Mouse (Mus musculus) embryonic facial prominence, embryonic 10.5 days (tissue): Measurements from ENCODE around the gene Hhipl1. TPM values are rescaled to one million over a fixed set of nuclear protein-coding genes. Genes with fewer than 3 reads are reported as not detected.

Experiments
- DNase-seq: peaks from one replicate; pipeline ENCODE4 v3.0.0-alpha.2; 2017; ENCODE audit warnings: low spot score
- H3K27ac ChIP-seq: fragments of 300-500 bp; sonication (generic); replicated peaks from 2 replicates; pipeline ENCODE4 v1.5.1; 2016; ENCODE audit warnings: mild to moderate bottlenecking
- H3K27me3 ChIP-seq: fragments of 300-500 bp; sonication (generic); replicated peaks from 2 replicates; pipeline ENCODE4 v1.6.1; 2016; ENCODE audit warnings: low read depth, mild to moderate bottlenecking; ENCODE audit not compliant: poor library complexity, severe bottlenecking
- H3K36me3 ChIP-seq: fragments of 300-500 bp; sonication (generic); replicated peaks from 2 replicates; pipeline ENCODE4 v1.6.1; 2016; ENCODE audit warnings: mild to moderate bottlenecking, moderate library complexity
- H3K4me1 ChIP-seq: fragments of 300-500 bp; sonication (generic); 2 replicates; pipeline ENCODE4 v1.6.1; 2016
- H3K4me3 ChIP-seq: fragments of 300-500 bp; sonication (generic); 2 replicates; pipeline ENCODE4 v1.5.1; 2016; ENCODE audit warnings: mild to moderate bottlenecking, moderate library complexity
- H3K9me3 ChIP-seq: fragments of 300-500 bp; sonication (generic); 2 replicates; pipeline ENCODE4 v1.6.1; 2016; ENCODE audit warnings: mild to moderate bottlenecking
- WGBS: fragments of 180-500 bp; shearing (Covaris S2); methylation state at CpG from one replicate; pipeline ENCODE4 v1.1.7; 2016; 5-methylcytosine and 5-hydroxymethylcytosine counted together
- polyA plus RNA-seq: library from polyadenylated mRNA; unstranded; fragments of >200 nt; fragmentation: Nextera tagmentation; extraction: Ambion mirVana; gene quantifications from 2 replicates; pipeline ENCODE4 v1.2.1, GENCODE M21; 2016

The Hhipl1 gene
- polyA plus RNA-seq, 1 experiment from 2014 or later: 0.72 TPM

DNA sequence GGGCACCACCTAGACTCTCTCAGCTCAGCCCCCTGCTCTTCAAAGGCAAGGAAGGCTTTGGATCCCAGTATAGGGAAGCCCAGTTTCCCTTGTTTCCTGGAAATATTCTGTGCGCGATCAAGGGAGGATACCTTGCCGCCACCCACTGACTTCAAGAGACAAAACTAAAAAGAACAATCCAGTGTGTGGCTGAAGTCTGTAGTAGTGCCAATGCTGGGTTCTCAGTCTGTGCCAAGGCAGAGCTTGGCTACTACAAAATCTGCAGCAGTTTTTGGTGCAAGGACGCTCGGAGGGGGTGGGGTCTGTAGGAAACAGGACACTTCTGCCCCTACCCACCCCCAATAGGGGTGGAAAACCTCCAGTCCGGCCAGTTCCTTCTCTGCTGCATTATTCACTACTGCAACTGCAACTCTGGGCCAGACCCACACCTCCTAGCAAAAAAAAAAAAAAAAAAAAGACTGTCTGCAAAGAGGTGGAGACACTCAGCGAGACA, 33.9 kb upstream of the Hhipl1 start:
- no peak overlapping the region for H3K27ac ChIP-seq
- peaks cover 39% of the 10 kb centered on the region for H3K36me3 ChIP-seq
- H3K4me3 ChIP-seq: peak overlapping the region; percentile 87
- H3K27me3 ChIP-seq: no peaks in the 10 kb centered on the region
- DNase-seq: no peak
- no peaks in the 10 kb centered on the region for H3K9me3 ChIP-seq
- WGBS: 53% methylated on average over 7 of the region's 7 CpGs
- H3K4me1 ChIP-seq: peaks cover 88% of the 10 kb centered on the region

DNA sequence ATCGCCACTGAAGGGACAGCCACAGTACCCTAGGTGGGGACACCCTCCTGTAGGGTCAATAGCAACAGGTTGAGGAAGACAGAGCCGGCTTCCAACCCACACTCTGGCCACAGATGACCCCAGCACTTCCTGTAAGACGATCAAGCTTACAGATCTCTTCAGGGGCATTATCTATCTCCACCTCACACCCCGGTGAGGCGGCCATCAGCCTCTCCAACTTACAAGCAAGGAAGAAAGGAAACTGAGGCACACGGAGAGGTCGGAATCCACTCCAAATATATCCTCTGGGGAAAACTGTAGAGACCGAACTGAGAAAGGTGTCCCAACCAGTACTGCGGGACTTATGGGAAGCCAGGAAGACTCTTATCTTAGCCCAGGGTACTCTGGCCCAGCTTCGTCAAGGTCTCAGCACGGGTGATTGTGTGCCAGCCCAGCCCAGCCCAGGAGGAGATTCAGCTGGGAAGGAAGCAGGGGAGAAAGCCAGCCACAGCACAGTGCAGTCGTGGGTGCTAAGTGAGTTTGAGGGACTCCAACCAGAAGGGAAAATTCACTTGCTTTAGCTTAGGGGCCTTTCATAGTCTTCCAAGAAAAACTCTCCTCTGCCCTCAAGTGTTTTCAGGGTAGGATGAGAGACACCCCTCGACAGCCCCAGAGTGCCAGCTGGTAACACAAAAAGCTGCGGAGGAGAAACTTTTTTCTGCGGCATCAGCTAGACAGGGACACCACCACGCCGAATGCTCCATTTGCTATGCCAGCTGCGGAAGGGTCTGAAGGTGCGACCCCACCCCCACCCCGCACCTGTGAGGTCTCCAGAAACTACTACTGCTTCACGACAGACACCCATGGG, 32.4 kb upstream of the Hhipl1 start:
- peaks cover 10% of the 10 kb centered on the region for H3K27me3 ChIP-seq
- H3K9me3 ChIP-seq: no peaks in the 10 kb centered on the region
- H3K27ac ChIP-seq: peak overlapping the region; percentile 90
- H3K4me1 ChIP-seq: peaks cover 93% of the 10 kb centered on the region
- 5% methylated on average over 21 of the region's 21 CpGs for WGBS
- H3K36me3 ChIP-seq: peaks cover 29% of the 10 kb centered on the region
- peak overlapping the region; percentile 87 for H3K4me3 ChIP-seq
- no peak for DNase-seq

DNA sequence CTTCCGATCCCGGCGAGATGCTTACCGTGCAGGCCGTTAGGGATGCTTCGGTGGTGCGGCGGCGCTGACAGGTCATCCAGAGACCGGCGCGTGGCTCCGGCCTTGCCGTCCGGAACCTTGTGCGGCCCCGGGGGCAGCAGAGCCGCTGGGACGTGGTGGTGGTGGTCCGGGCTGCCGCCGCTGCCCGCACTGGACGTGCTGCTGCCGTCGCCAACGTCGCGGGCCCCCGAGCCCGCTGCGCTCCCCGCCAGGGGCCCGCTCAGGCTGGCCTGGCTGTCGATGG, 31.8 kb upstream of the Hhipl1 start:
- Histone ChIP-seq H3K27ac (peak overlapping the region; percentile 90), H3K27me3 (peaks cover 16% of the 10 kb centered on the region), H3K4me3 (peak overlapping the region; percentile 87), H3K36me3 (peaks cover 23% of the 10 kb centered on the region), H3K9me3 (no peaks in the 10 kb centered on the region), H3K4me1 (peaks cover 93% of the 10 kb centered on the region)
- DNase-seq: peak; percentile 47
- 1% methylated on average over 35 of the region's 35 CpGs for WGBS

DNA sequence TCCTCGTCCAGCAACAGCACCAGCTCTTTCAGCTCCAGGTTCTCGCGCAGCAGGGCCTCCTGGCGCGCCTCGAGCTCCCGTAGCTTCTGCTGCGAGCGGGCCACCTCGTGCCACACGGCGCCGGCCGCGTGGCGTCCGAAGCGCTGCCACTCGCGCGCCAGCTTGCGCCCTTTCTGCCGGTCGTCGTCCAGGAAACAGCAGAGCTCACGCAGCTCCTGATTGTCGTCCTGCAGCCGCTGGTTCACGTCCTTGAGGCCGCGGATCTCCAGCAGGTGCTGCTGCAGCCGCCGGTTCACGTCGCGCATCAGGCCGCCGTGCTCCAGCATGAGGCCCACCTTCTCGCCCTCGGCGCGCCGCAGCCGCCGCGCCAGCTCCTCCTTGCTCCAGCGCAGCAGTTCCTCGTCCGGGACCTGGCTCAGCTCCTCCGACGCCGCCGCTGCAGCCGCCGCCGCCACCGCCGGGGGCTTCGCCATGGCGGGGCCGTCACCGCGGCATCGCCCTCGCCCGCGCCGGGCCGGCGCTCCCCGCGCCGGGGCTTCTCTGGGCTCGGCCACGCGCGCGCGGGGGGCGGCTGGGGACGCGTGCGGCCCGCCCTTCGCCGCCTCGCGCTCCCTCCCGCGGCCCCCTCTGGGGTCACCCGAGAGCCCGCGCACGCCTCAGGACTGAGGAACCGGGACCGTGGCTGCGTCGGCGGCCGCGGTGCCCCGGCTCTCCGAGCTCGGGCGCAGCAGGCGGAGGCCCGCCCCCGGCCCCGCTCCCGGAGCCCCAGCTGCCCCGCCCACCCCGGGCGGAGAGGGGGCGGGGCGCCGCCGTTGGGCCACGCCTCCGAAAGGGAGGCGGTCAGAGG, 31.2 kb upstream of the Hhipl1 start, which contains the start of gene Ccdc85c:
Gene Ccdc85c (minus strand): TSS at position 765 of the 847 bp plus-strand sequence.
- DNase-seq: peak; percentile 73

DNA sequence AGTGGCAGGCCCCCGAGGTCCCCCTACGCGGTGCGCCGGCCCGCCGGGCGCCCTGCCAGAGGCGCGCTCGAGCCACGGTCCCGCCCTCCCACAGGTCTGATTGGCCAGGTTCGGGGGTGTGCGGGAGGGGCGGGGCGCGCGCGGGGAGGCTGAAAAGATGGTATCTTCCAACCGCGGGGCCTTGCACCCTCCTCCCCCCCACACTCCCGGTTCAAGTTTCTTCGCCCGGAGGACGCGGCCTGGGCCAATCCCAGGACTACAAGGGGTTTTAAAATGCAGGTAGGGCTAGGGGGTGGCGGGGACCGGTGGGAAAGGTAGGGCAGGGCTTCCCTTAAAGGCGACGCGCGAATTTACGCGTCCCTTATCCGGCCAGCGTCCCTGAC, 30.6 kb upstream of the Hhipl1 start:
- peaks cover 11% of the 10 kb centered on the region for H3K36me3 ChIP-seq
- peak overlapping the region; percentile 87 for H3K4me3 ChIP-seq
- peak overlapping the region; percentile 95 for H3K27ac ChIP-seq
- H3K4me1 ChIP-seq: peaks cover 84% of the 10 kb centered on the region
- DNase-seq: peak; percentile 100
- WGBS: under 1% methylated on average over 37 of the region's 37 CpGs
- peaks cover 17% of the 10 kb centered on the region for H3K27me3 ChIP-seq
- H3K9me3 ChIP-seq: no peaks in the 10 kb centered on the region

More for the DNA sequence above, 31.2 kb upstream of the Hhipl1 start, which contains the start of gene Ccdc85c:
- under 1% methylated on average over 120 of the region's 120 CpGs for WGBS
- Histone ChIP-seq H3K9me3 (no peaks in the 10 kb centered on the region), H3K27me3 (peaks cover 17% of the 10 kb centered on the region), H3K4me1 (peaks cover 89% of the 10 kb centered on the region), H3K36me3 (peaks cover 17% of the 10 kb centered on the region), H3K27ac (peak within 1 kb of the TSS; percentile 95), H3K4me3 (peak within 1 kb of the TSS; percentile 87)

DNA sequence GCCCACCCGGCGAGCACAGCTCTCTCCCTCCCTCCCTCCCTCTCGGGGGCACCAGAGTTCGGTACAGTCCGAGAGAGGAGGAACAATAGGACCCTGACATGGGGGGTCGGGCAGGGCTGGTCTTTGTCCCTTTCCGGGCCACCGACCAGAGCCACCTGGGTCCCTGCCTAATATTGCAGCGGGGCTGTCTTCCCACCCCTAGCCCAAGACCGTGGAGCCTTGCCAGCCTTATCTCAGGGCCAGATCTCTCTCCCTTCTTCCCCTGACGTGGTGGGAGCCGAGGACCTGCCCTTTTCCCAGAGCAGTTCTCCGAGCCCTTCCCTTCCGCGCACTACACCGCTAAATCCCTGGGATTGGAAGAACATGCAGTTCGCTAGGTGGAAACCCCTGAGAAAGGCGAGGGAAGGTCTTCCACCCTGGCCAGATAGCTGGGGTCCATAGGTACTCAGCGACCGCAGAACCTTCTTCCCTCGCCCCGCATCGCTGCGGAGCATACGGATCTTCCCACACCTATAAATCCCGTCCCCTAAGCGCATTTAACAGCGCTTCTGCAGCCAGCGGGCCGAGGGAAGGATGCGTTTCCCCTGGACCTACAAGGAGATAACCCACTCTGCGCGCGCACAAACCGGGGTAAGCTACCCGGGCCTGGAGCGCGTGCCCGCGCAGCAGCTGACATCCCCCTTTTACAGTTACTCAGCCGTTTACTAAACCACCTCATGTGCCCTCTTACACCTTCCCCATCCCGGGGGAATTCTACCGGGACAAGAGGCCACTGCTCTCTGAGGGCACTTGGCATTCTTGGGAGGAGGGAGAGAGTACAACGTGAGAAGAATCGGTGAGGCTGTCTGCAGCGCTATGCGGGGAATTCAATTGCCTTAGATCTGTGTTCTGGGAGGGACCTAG, 29.9 kb upstream of the Hhipl1 start:
- Histone ChIP-seq H3K27ac (peak overlapping the region; percentile 95), H3K9me3 (no peaks in the 10 kb centered on the region), H3K36me3 (peaks cover 9% of the 10 kb centered on the region), H3K4me3 (peak overlapping the region; percentile 87), H3K4me1 (peaks cover 84% of the 10 kb centered on the region), H3K27me3 (peaks cover 18% of the 10 kb centered on the region)
- DNase-seq: peak; percentile 72
- under 1% methylated on average over 47 of the region's 47 CpGs for WGBS

DNA sequence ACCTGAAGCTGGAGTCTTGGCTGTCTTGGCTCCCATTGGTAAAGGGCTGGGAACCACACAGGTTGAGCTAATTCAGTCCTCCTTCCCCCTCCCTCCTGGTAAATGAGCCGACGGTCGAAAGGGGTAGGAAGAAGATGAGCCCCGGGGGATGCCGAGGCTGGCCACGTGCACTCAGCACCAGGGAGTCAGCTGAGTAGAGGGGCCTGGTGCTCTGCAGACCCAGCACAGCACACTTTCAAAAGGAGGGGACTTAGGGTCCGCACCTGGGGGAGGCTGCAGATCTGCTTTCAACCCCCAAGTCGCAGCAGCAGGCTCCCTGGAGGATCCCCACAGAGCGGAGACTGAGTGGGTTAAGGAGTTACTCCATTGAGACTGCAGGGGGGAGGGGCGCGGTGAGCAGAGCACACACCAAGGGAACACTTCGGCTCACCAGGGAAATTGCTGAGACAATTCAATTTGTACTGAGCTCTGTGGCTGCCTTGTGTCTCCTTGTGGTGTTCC, 28.7 kb upstream of the Hhipl1 start:
- peak overlapping the region; percentile 87 for H3K4me3 ChIP-seq
- no peaks in the 10 kb centered on the region for H3K9me3 ChIP-seq
- peak overlapping the region; percentile 72 for H3K27ac ChIP-seq
- H3K4me1 ChIP-seq: peaks cover 72% of the 10 kb centered on the region
- H3K36me3 ChIP-seq: no peaks in the 10 kb centered on the region
- under 1% methylated on average over 12 of the region's 12 CpGs for WGBS
- H3K27me3 ChIP-seq: peaks cover 20% of the 10 kb centered on the region
- peak; percentile 65 for DNase-seq

DNA sequence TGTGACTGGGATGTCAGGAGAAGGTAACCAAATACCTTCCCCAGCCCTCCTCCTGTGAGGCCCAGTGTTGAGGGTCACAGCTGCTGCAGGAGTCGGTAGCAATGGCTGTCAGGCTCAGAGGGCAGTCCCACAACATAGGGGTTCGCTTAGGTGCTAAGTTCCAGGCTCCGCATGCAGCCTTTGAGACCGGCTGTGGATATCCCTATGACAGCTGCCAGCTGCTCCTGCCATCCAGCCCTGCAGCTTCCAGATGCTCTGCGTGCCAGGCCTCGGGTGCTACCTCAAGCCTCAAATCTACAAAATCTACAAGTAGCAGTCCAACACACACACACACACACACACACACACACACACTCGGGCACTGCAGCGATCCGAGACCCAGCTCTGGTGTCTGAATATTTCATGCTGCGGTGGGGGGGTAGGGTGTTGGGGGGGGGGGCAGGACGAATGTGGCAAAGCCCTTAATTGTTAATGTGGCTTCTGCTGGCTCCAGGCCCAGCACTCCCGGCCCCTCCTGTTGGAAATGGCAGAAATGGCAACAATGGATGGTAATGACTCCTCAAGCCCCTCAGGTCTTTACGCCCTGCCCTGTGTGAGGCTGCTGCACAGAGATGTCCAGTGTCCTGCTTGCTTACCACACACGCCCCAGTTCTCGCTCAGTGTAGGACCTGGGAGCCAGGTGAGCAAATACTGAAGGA, 27.7 kb upstream of the Hhipl1 start:
- H3K36me3 ChIP-seq: no peaks in the 10 kb centered on the region
- H3K27ac ChIP-seq: peak overlapping the region; percentile 72
- DNase-seq: peak; percentile 41
- peaks cover 62% of the 10 kb centered on the region for H3K4me1 ChIP-seq
- H3K4me3 ChIP-seq: peak overlapping the region; percentile 87; the same call in 1 of the 2 replicates
- H3K9me3 ChIP-seq: no peaks in the 10 kb centered on the region
- peaks cover 20% of the 10 kb centered on the region for H3K27me3 ChIP-seq
- WGBS: 41% methylated on average over 15 of the region's 15 CpGs

DNA sequence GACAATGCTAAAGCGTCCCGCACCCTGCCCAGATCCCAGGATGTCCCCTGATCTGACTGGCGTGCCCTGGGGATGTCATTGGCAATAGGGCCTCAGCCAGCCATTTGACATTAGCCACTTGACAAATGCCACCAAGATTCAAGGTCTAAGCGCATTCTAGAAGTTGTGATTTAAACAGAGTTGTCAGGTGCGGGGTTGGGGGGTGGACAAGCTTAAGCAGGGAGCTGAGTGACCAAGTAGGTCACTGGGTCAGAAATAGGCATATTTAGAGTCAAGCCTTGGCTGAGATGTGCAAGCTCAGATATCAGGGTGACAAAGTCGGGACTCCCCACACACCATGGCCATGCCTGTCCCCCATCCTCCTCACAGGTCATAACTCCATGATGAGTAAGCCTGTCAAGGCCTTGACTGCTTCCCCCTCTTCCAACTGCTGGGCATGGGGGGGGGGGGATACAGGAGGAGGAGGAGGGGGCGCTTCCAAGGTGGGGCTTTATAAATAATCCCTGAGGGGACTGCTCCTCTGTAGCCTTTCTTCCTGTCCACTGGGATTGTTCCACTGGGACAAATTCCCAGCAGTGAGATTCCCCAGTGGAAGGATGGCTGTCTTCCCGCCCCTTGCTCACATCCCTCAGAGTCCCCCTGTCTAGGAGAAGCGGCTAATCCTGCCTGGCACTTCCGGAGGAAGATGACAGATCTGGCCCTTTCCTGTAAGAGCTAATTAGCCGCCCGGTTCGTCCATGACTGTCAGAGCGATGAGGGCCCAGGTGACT, 21.4 kb upstream of the Hhipl1 start:
- Histone ChIP-seq H3K4me1 (peaks cover 36% of the 10 kb centered on the region), H3K4me3 (peak overlapping the region; percentile 29), H3K27ac (peak overlapping the region; percentile 72), H3K36me3 (no peaks in the 10 kb centered on the region), H3K27me3 (0 out of 2 replicates have a peak, but pooled peaks cover 3% of the 10 kb centered on the region), H3K9me3 (no peaks in the 10 kb centered on the region)
- 29% methylated on average over 14 of the region's 14 CpGs for whole genome bisulfite sequencing
- DNase-seq: peak; percentile 55

DNA sequence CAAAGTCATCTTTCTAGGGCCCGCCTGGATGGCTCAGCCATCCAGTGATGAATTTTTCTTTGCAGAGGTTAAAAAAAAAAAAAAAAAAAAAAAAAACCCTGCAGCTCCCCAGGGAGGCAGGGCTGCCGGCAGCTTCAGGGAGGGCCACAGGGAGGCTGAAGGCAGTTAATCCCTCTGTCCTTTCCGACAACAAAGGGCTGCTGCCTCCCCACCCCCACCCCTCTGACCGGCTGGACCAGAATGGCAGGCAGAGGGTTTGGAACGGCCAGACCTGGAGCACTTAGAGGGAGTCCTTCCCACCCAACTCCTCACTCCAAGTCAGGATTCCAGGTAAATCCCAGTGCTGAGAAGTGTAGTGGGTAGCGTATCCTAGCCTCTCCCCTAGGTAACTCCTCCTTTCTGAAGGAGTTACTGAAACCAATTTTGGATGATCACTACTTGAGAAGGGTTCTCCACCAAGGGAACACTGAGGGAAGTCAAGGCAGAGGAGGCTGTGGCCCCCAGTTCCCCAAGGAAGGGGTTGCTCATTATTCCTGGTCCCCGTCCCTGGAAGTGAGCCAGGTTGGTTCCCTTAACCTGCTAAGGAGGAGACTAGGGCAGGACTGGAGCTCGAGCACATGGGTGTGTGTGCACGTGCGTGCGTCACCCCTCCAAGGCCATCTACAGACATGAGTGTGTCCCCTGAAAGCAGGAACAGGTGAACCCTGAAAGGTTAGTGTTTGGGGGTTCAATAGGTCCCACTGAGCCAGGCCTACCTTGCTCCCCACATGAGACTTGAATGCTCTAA, 20.7 kb upstream of the Hhipl1 start:
- no peaks in the 10 kb centered on the region for H3K36me3 ChIP-seq
- DNase-seq: peak; percentile 61
- peaks cover 36% of the 10 kb centered on the region for H3K4me1 ChIP-seq
- peak overlapping the region; percentile 87 for H3K27ac ChIP-seq
- 27% methylated on average over 11 of the region's 11 CpGs for WGBS
- peak overlapping the region; percentile 29 for H3K4me3 ChIP-seq
- no peaks in the 10 kb centered on the region for H3K9me3 ChIP-seq
- H3K27me3 ChIP-seq: 0 out of 2 replicates have a peak, but pooled peaks cover 3% of the 10 kb centered on the region
